Mouse (Mus musculus) cortical plate, adult 2 months (tissue): ENCODE measurements at regions not wholly inside any gene's neighbourhood (a gene's known extent, or its start where the extent isn't known, plus 50 kb on each side); places are given as distances from the start of the nearest gene placed in this dataset.

ENCODE experiments used
- H3K27ac ChIP-seq: fragments of 200-500 bp; 2 replicates; pipeline ENCODE4 v1.5.1; 2012; ENCODE audit warnings: low read length, control low read depth, inconsistent platforms; ENCODE audit not compliant: insufficient read depth
- H3K4me1 ChIP-seq: fragments of 200-500 bp; 2 replicates; pipeline ENCODE4 v1.6.1; 2011; ENCODE audit warnings: low read length; ENCODE audit not compliant: control insufficient read depth, insufficient read depth
- H3K4me3 ChIP-seq: fragments of 200-500 bp; 2 replicates; pipeline ENCODE4 v1.5.1; 2011; ENCODE audit warnings: mild to moderate bottlenecking, low read length, control low read depth; ENCODE audit not compliant: insufficient read depth
- CTCF ChIP-seq: fragments of 200-500 bp; IDR thresholded peaks from 2 replicates; pipeline ENCODE4 v1.5.1; 2011; ENCODE audit warnings: mild to moderate bottlenecking, control low read depth, low read length; ENCODE audit not compliant: insufficient read depth; ENCODE audit errors: extremely low read depth
- POLR2A ChIP-seq: fragments of 200-500 bp; IDR thresholded peaks from 2 replicates; pipeline ENCODE4 v1.6.1; 2011; ENCODE audit warnings: mild to moderate bottlenecking, low read length, control low read depth; ENCODE audit not compliant: insufficient read depth; ENCODE audit errors: extremely low read depth

- H3K27ac ChIP-seq, result no peak overlapping the region
- no peaks in the 10 kb centered on the region for H3K4me1 ChIP-seq
- H3K4me3 ChIP-seq, result no peak overlapping the region
- no peak for TF ChIP-seq CTCF
- TF ChIP-seq POLR2A, result no peak
These were observed 251.9 kb upstream of the Mon1b start for GRCm38 (mm10) chr8:113383517-113383916.

- TF ChIP-seq POLR2A, result no peak
- TF ChIP-seq CTCF, result no peak
- no peak overlapping the region for H3K4me3 ChIP-seq
- no peak overlapping the region for H3K27ac ChIP-seq
- H3K4me1 ChIP-seq, result no peaks in the 10 kb centered on the region
These were observed 251.4 kb upstream of the Mon1b start for GRCm38 (mm10) chr8:113383974-113384373.

- no peak for TF ChIP-seq CTCF
- no peak for TF ChIP-seq POLR2A
- H3K4me1 ChIP-seq, result no peaks in the 10 kb centered on the region
- no peak overlapping the region for H3K27ac ChIP-seq
- H3K4me3 ChIP-seq, result no peak overlapping the region
These were observed 245.9 kb upstream of the Mon1b start for GRCm38 (mm10) chr8:113389504-113389903.

GRCm38 (mm10) chr8:113390038-113390437 is 245.3 kb upstream of the Mon1b start:
- no peak for TF ChIP-seq CTCF
- no peak for TF ChIP-seq POLR2A
- H3K4me3 ChIP-seq, result no peak overlapping the region

GRCm38 (mm10) chr8:113394319-113394718 is 241.1 kb upstream of the Mon1b start:
- H3K4me3 ChIP-seq, result no peak overlapping the region
- H3K27ac ChIP-seq, result no peak overlapping the region
- H3K4me1 ChIP-seq, result no peaks in the 10 kb centered on the region
- TF ChIP-seq POLR2A, result no peak
- no peak for TF ChIP-seq CTCF

More at GRCm38 (mm10) chr8:113390038-113390437, 245.3 kb upstream of the Mon1b start:
- H3K27ac ChIP-seq, result no peak overlapping the region
- no peaks in the 10 kb centered on the region for H3K4me1 ChIP-seq

- H3K4me1 ChIP-seq, result no peaks in the 10 kb centered on the region
- H3K27ac ChIP-seq, result no peak overlapping the region
- H3K4me3 ChIP-seq, result no peak overlapping the region
- TF ChIP-seq CTCF (no peak), POLR2A (no peak)
These were observed 230.2 kb upstream of the Mon1b start for GRCm38 (mm10) chr8:113405158-113405557.

GRCm38 (mm10) chr8:113419352-113419751 is 216.0 kb upstream of the Mon1b start:
- Histone ChIP-seq H3K4me1 (no peaks in the 10 kb centered on the region), H3K4me3 (no peak overlapping the region), H3K27ac (no peak overlapping the region)
- TF ChIP-seq CTCF (peak; percentile 42), POLR2A (no peak)

- TF ChIP-seq POLR2A (no peak), CTCF (no peak)
- Histone ChIP-seq H3K4me1 (no peaks in the 10 kb centered on the region), H3K27ac (no peak overlapping the region), H3K4me3 (no peak overlapping the region)
These were observed 212.7 kb upstream of the Mon1b start for GRCm38 (mm10) chr8:113422651-113423050.

- TF ChIP-seq POLR2A (no peak), CTCF (no peak)
- Histone ChIP-seq H3K27ac (no peak overlapping the region), H3K4me1 (no peaks in the 10 kb centered on the region), H3K4me3 (no peak overlapping the region)
These were observed 196.3 kb upstream of the Mon1b start for GRCm38 (mm10) chr8:113439088-113439487.

GRCm38 (mm10) chr8:113454022-113454421 is 181.4 kb upstream of the Mon1b start:
- H3K27ac ChIP-seq, result no peak overlapping the region
- no peak for TF ChIP-seq POLR2A
- TF ChIP-seq CTCF, result no peak
- H3K4me3 ChIP-seq, result no peak overlapping the region
- no peaks in the 10 kb centered on the region for H3K4me1 ChIP-seq
